Mouse (Mus musculus) stomach, embryonic 14.5 days (tissue): ENCODE measurements at regions not wholly inside any gene's neighbourhood (a gene's known extent, or its start where the extent isn't known, plus 50 kb on each side); places are given as distances from the start of the nearest gene placed in this dataset.
A peak's percentile ranks its signal among the peaks of the same experiment; 100 is the strongest.
"Not testable (repeated sequence)": the region's sequence is repeated elsewhere in the genome, so short reads cannot be mapped to it uniquely, and the experiment has no call there.

Experiments
- ATAC-seq: fragments of 200-750 bp; cut with Nextera tagmentation; 2 replicates; pipeline ENCODE4 v1.8.0; 2017; ENCODE audit warnings: low read depth, moderate TSS enrichment; ENCODE audit not compliant: insufficient number of reproducible peaks, insufficient read depth, low FRiP score
- H3K27ac ChIP-seq: fragments of 300-500 bp; sonication (generic); 2 replicates; pipeline ENCODE4 v1.5.1; 2014; ENCODE audit warnings: mild to moderate bottlenecking, low read length, moderate library complexity, mixed read lengths
- H3K27me3 ChIP-seq: fragments of 300-500 bp; sonication (generic); 2 replicates; pipeline ENCODE4 v1.6.1; 2014; ENCODE audit warnings: low read length, control low read depth, mixed read lengths; ENCODE audit not compliant: control insufficient read depth, insufficient read depth
- H3K36me3 ChIP-seq: fragments of 300-500 bp; sonication (generic); 2 replicates; pipeline ENCODE4 v1.6.1; 2014; ENCODE audit warnings: mild to moderate bottlenecking, control low read depth, low read length, moderate library complexity, mixed read lengths; ENCODE audit not compliant: control insufficient read depth, insufficient read depth
- H3K4me1 ChIP-seq: fragments of 300-500 bp; sonication (generic); 2 replicates; pipeline ENCODE4 v1.6.1; 2014; ENCODE audit warnings: low read length, control low read depth, mixed read lengths; ENCODE audit not compliant: control insufficient read depth, insufficient read depth
- H3K4me2 ChIP-seq: fragments of 300-500 bp; sonication (generic); replicated peaks from 2 replicates; pipeline ENCODE4 v1.6.1; 2014; ENCODE audit warnings: low read depth, low read length, control low read depth
- H3K4me3 ChIP-seq: fragments of 300-500 bp; sonication (generic); 2 replicates; pipeline ENCODE4 v1.5.1; 2014; ENCODE audit warnings: low read depth, low read length, control low read depth
- H3K9ac ChIP-seq: fragments of 300-500 bp; sonication (generic); replicated peaks from 2 replicates; pipeline ENCODE4 v1.6.1; 2014; ENCODE audit warnings: low read depth, mild to moderate bottlenecking, control low read depth, low read length, moderate library complexity, mixed read lengths
- H3K9me3 ChIP-seq: fragments of 300-500 bp; sonication (generic); 2 replicates; pipeline ENCODE4 v1.6.1; 2016; ENCODE audit warnings: low read depth, low read length, control low read depth; ENCODE audit not compliant: control insufficient read depth
- WGBS: fragments of 180-500 bp; shearing (Covaris S2); extraction: QIAGEN DNeasy Blood & Tissue Kit; methylation state at CpG from one replicate; pipeline ENCODE4 v1.1.7; 2014; 5-methylcytosine and 5-hydroxymethylcytosine counted together

GRCm38 (mm10) chr9:78795801-78796200 is 180.5 kb downstream of the Cd109 start:
- H3K27me3 ChIP-seq = no peaks in the 10 kb centered on the region
- no peak for ATAC-seq
- no peak overlapping the region for H3K4me3 ChIP-seq
- 71% methylated on average over 1 of the region's 1 CpGs for WGBS
- no peaks in the 10 kb centered on the region for H3K9me3 ChIP-seq
- no peak overlapping the region for H3K4me2 ChIP-seq
- H3K4me1 ChIP-seq = no peaks in the 10 kb centered on the region
- no peak overlapping the region for H3K9ac ChIP-seq
- H3K27ac ChIP-seq = no peak overlapping the region
- H3K36me3 ChIP-seq = no peaks in the 10 kb centered on the region

- H3K4me3 ChIP-seq = no peak overlapping the region
- no peak overlapping the region for H3K9ac ChIP-seq
- no peaks in the 10 kb centered on the region for H3K27me3 ChIP-seq
- H3K9me3 ChIP-seq = no peaks in the 10 kb centered on the region
- no peaks in the 10 kb centered on the region for H3K4me1 ChIP-seq
- no peaks in the 10 kb centered on the region for H3K36me3 ChIP-seq
- no peak for ATAC-seq
- H3K4me2 ChIP-seq = no peak overlapping the region
- 57% methylated on average over 4 of the region's 4 CpGs for WGBS
- H3K27ac ChIP-seq = no peak overlapping the region
Measured at GRCm38 (mm10) chr9:78817221-78817620, 201.9 kb downstream of the Cd109 start.

GRCm38 (mm10) chr9:78821554-78822212 is 206.3 kb downstream of the Cd109 start:
- H3K27me3 ChIP-seq, H3K9ac ChIP-seq, H3K36me3 ChIP-seq, H3K27ac ChIP-seq, H3K4me1 ChIP-seq, H3K9me3 ChIP-seq: not testable (repeated sequence)
- H3K4me3 ChIP-seq = peak overlapping the region; percentile 22; the same call in 1 of the 2 replicates
- peak; percentile 65; the same call in 1 of the 2 replicates for ATAC-seq
- 6% methylated on average over 30 of the region's 52 CpGs for WGBS
- peak overlapping the region; percentile 24 for H3K4me2 ChIP-seq

GRCm38 (mm10) chr9:78844969-78845683 is 229.8 kb downstream of the Cd109 start:
- Histone ChIP-seq H3K9ac (no peak overlapping the region), H3K27me3 (no peaks in the 10 kb centered on the region), H3K4me3 (no peak overlapping the region), H3K4me2 (no peak overlapping the region), H3K9me3 (no peaks in the 10 kb centered on the region), H3K4me1 (peaks cover 9% of the 10 kb centered on the region; the same call in 1 of the 2 replicates), H3K27ac (no peak overlapping the region), H3K36me3 (no peaks in the 10 kb centered on the region)
- peak; percentile 89 for ATAC-seq
- 18% methylated on average over 9 of the region's 9 CpGs for WGBS

- ATAC-seq = peak; percentile 49; the same call in 1 of the 2 replicates
- 40% methylated on average over 7 of the region's 7 CpGs for WGBS
- H3K4me3 ChIP-seq = no peak overlapping the region
- peak overlapping the region; percentile 35; the same call in 1 of the 2 replicates for H3K27ac ChIP-seq
- H3K9me3 ChIP-seq = no peaks in the 10 kb centered on the region
- H3K27me3 ChIP-seq = no peaks in the 10 kb centered on the region
- peaks cover 9% of the 10 kb centered on the region; the same call in 1 of the 2 replicates for H3K4me1 ChIP-seq
- no peak overlapping the region for H3K9ac ChIP-seq
- H3K36me3 ChIP-seq = no peaks in the 10 kb centered on the region
- 0 out of 2 replicates have a peak overlapping the region, but pooled peaks have one; percentile 14 for H3K4me2 ChIP-seq
Measured at GRCm38 (mm10) chr9:78846110-78846509, 230.8 kb downstream of the Cd109 start.

GRCm38 (mm10) chr9:78847890-78848563 is 232.7 kb downstream of the Cd109 start:
- 69% methylated on average over 9 of the region's 9 CpGs for WGBS
- ATAC-seq = no peak
- peaks cover 9% of the 10 kb centered on the region; the same call in 1 of the 2 replicates for H3K4me1 ChIP-seq
- no peaks in the 10 kb centered on the region for H3K27me3 ChIP-seq
- no peaks in the 10 kb centered on the region for H3K36me3 ChIP-seq
- H3K4me3 ChIP-seq = no peak overlapping the region
- H3K9ac ChIP-seq = no peak overlapping the region
- no peak overlapping the region for H3K4me2 ChIP-seq
- H3K27ac ChIP-seq = no peak overlapping the region
- no peaks in the 10 kb centered on the region for H3K9me3 ChIP-seq

- H3K4me1 ChIP-seq, H3K9ac ChIP-seq, H3K27ac ChIP-seq, H3K36me3 ChIP-seq, H3K4me3 ChIP-seq, H3K9me3 ChIP-seq, ATAC-seq, H3K4me2 ChIP-seq, H3K27me3 ChIP-seq: not testable (repeated sequence)
- 37% methylated on average over 1 of the region's 1 CpGs for WGBS
Measured at GRCm38 (mm10) chr9:78848564-78848893, 233.2 kb downstream of the Cd109 start.

- Histone ChIP-seq H3K9ac (no peak overlapping the region), H3K27ac (no peak overlapping the region), H3K9me3 (no peaks in the 10 kb centered on the region), H3K4me2 (no peak overlapping the region), H3K27me3 (no peaks in the 10 kb centered on the region), H3K4me3 (no peak overlapping the region), H3K4me1 (no peaks in the 10 kb centered on the region), H3K36me3 (no peaks in the 10 kb centered on the region)
- ATAC-seq = no peak
- WGBS = 80% methylated on average over 1 of the region's 1 CpGs
Measured at GRCm38 (mm10) chr9:78856981-78857380, 241.6 kb downstream of the Cd109 start.
